Mouse (Mus musculus) frontal cortex, adult 2 months (tissue): Measurements from ENCODE around the gene Slc6a6. TPM values are rescaled to one million over a fixed set of nuclear protein-coding genes. Genes with fewer than 3 reads are reported as not detected.

Experiments used
- DNase-seq, 2 experiments: peaks; one replicate each; pipeline ENCODE4 v3.0.0; 2022; ENCODE audit warnings: low spot score in 1 of 2; ENCODE audit errors: extremely low spot score in 1 of 2
- polyA plus RNA-seq: library from polyadenylated mRNA; depleted of rRNA; stranded (reverse); fragments of >200 nt; gene quantifications from 2 replicates; pipeline ENCODE4 v1.2.3, GENCODE M21; 2012

The Slc6a6 gene
- polyA plus RNA-seq, 1 experiment = 123 TPM

GRCm38 (mm10) chr6:91668276-91668675 lies 15.6 kb upstream of the Slc6a6 start:
- DNase-seq = no peak

- DNase-seq = no peak
Measured at GRCm38 (mm10) chr6:91669270-91669669, 14.6 kb upstream of the Slc6a6 start.

GRCm38 (mm10) chr6:91670224-91670623 lies 13.6 kb upstream of the Slc6a6 start:
- DNase-seq = no peak

- DNase-seq = no peak
Measured at GRCm38 (mm10) chr6:91674757-91675350, 9.0 kb upstream of the Slc6a6 start.

GRCm38 (mm10) chr6:91678506-91679094 lies 5.3 kb upstream of the Slc6a6 start:
- DNase-seq = no peak

- DNase-seq = no peak
Measured at GRCm38 (mm10) chr6:91679095-91679577, 4.7 kb upstream of the Slc6a6 start.

GRCm38 (mm10) chr6:91679716-91680115 lies 4.1 kb upstream of the Slc6a6 start:
- DNase-seq = no peak

GRCm38 (mm10) chr6:91681841-91682240 lies 2.0 kb upstream of the Slc6a6 start:
- DNase-seq = no peak

- no peak for DNase-seq
Measured at GRCm38 (mm10) chr6:91683121-91683520, 732 bp upstream of the Slc6a6 start.

GRCm38 (mm10) chr6:91684474-91684829 lies 599 bp downstream of the Slc6a6 start:
- no peak for DNase-seq

- no peak for DNase-seq
Measured at GRCm38 (mm10) chr6:91684831-91685532, 1.1 kb downstream of the Slc6a6 start.

- DNase-seq = peak in 1 of 2 experiments; percentile 78
Measured at GRCm38 (mm10) chr6:91685533-91685883, 1.7 kb downstream of the Slc6a6 start.

GRCm38 (mm10) chr6:91685896-91686295 lies 2.0 kb downstream of the Slc6a6 start:
- DNase-seq = no peak

- peak in 1 of 2 experiments; percentile 53 for DNase-seq
Measured at GRCm38 (mm10) chr6:91686597-91686996, 2.7 kb downstream of the Slc6a6 start.

GRCm38 (mm10) chr6:91688021-91688420 lies 4.2 kb downstream of the Slc6a6 start:
- DNase-seq = no peak

- DNase-seq = peak in 1 of 2 experiments; percentile 56
Measured at GRCm38 (mm10) chr6:91689231-91689630, 5.4 kb downstream of the Slc6a6 start.

GRCm38 (mm10) chr6:91690222-91690621 lies 6.4 kb downstream of the Slc6a6 start:
- DNase-seq = no peak

- DNase-seq = no peak
Measured at GRCm38 (mm10) chr6:91690646-91691045, 6.8 kb downstream of the Slc6a6 start.

- DNase-seq = no peak
Measured at GRCm38 (mm10) chr6:91691576-91691975, 7.7 kb downstream of the Slc6a6 start.

- no peak for DNase-seq
Measured at GRCm38 (mm10) chr6:91693301-91693886, 9.5 kb downstream of the Slc6a6 start.

GRCm38 (mm10) chr6:91694610-91695009 lies 10.8 kb downstream of the Slc6a6 start:
- no peak for DNase-seq

- no peak for DNase-seq
Measured at GRCm38 (mm10) chr6:91698831-91699230, 15.0 kb downstream of the Slc6a6 start.
